Mouse (Mus musculus): ENCODE measurements around the gene Arl13a. TPM values are rescaled to one million over a fixed set of nuclear protein-coding genes. Genes with fewer than 3 reads are reported as not detected.

The Arl13a gene
- not detected in 2 replicates for polyA plus RNA-seq (2012; rRNA removed)

DNA sequence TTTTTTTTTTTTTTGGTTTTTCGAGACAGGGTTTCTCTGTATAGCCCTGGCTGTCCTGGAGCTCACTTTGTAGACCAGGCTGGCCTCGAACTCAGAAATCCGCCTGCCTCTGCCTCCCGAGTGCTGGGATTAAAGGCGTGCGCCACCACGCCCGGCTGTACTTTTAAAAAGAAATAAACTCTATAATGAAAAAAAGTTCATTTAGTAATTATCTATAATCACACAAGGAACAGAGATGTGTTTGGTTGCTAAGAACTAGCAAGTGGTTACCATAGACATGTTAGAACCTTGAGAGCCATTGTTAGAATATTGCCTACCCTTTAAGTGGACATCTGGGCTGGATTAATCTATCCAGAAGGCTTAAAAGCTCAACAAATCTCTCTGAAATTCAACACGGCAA lies at the start of gene Arl13a:
Arl13a (plus strand) TSS at position 301 of the 400 bp plus-strand sequence.

GRCm38 (mm10) chrX:134162043-134162720 lies 25.1 kb upstream of the Arl13a start, which contains the start of gene Xkrx:
TSS of gene Xkrx (minus strand) at chrX:134162076.

GRCm38 (mm10) chrX:134221856-134222255 lies 34.6 kb downstream of the Arl13a start, which contains the start of gene Nox1:
TSS of gene Nox1 (minus strand) at chrX:134221956.

Other genes with a start within 250 kb of the Arl13a start
- gene Sytl4, start 205.7 kb upstream of the Arl13a start, polyA plus RNA-seq (2012; rRNA removed), result 1.4 and 2.1 TPM in 2 replicates
- 13.2 and 14.7 TPM in 2 replicates for gene Cstf2, start 128.3 kb upstream of the Arl13a start, polyA plus RNA-seq (2012; rRNA removed)
- 0.19 and 0.30 TPM in 2 replicates for gene Xkrx, start 25.4 kb upstream of the Arl13a start, polyA plus RNA-seq (2012; rRNA removed)
- 3.6 and 5.2 TPM in 2 replicates for gene Nox1, start 34.5 kb downstream of the Arl13a start, polyA plus RNA-seq (2012; rRNA removed)
- gene Trmt2b, start 89.5 kb downstream of the Arl13a start, polyA plus RNA-seq (2012; rRNA removed), result 6.4 and 6.7 TPM in 2 replicates
- gene Tmem35a, start 107.7 kb downstream of the Arl13a start, polyA plus RNA-seq (2012; rRNA removed), result 1.2 TPM in 2 replicates
- gene Cenpi, start 120.6 kb downstream of the Arl13a start, polyA plus RNA-seq (2012; rRNA removed), result 0.47 and 0.57 TPM in 2 replicates
- 0.57 and 0.70 TPM in 2 replicates for gene Drp2, start 217.1 kb downstream of the Arl13a start, polyA plus RNA-seq (2012; rRNA removed)